Mouse (Mus musculus): ENCODE measurements around the gene Cerk. TPM values are rescaled to one million over a fixed set of nuclear protein-coding genes. Genes with fewer than 3 reads are reported as not detected.
A peak's percentile ranks its signal among the peaks of the same experiment; 100 is the strongest.

The Cerk gene
- polyA plus RNA-seq, 1 experiment from 2014 or later = 23.5 TPM

DNA sequence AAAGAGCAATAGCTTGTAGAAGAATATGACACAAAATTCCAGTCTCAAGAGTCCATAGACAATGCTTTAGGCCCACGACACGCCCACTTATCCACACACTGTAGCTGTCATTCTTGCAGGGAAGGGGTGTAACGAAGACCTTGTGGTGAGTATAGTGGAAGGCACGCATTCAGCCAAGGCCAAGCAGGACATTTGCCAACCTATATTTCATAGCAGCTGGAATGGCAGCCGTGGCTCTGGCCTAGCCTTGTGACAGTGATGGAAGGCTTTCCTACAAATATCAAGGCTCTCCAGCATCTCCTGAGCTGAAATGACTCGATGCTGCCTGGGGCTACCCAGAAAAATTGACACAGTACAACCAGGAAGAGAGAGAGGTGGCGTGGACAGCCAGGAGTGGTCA is 40.9 kb downstream of the Cerk start:
- H3K9me3 ChIP-seq = no peaks in the 10 kb centered on the region
- no peak overlapping the region for H3K4me3 ChIP-seq
- peaks cover 54% of the 10 kb centered on the region for H3K36me3 ChIP-seq
- H3K27me3 ChIP-seq = no peaks in the 10 kb centered on the region
- H3K4me2 ChIP-seq (replicated peaks) = no peak overlapping the region
- H3K4me1 ChIP-seq = 0 out of 2 replicates have a peak, but pooled peaks cover 4% of the 10 kb centered on the region
- H3K9ac ChIP-seq (replicated peaks) = no peak overlapping the region
- no peak for ATAC-seq (ENCODE audit: low FRiP score, low read depth)
- WGBS = 91% methylated on average over 7 of the region's 7 CpGs
- H3K27ac ChIP-seq (replicated peaks) = no peak overlapping the region

DNA sequence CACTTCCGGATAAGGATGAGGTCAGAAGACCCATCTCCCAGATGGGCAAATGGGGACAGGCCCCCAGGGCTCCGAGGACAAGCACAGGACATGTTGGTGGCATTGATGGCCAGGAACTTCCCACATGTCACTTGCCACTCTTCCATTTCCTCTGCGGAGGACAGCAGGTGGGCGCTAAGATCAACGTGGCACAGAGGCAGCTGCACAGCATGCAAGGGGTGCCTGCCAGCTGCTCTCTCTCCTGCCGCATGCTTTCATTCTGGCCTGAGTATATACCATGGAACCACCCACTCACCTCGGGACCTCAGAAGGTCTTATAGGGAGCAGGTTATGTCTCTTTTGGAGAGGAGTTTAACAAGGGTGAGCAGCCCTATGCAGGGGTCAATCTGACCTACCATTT is 41.4 kb downstream of the Cerk start:
- no peak for ATAC-seq (ENCODE audit: low FRiP score, low read depth)
- WGBS = 80% methylated on average over 7 of the region's 7 CpGs
- H3K27ac ChIP-seq (replicated peaks) = no peak overlapping the region

DNA sequence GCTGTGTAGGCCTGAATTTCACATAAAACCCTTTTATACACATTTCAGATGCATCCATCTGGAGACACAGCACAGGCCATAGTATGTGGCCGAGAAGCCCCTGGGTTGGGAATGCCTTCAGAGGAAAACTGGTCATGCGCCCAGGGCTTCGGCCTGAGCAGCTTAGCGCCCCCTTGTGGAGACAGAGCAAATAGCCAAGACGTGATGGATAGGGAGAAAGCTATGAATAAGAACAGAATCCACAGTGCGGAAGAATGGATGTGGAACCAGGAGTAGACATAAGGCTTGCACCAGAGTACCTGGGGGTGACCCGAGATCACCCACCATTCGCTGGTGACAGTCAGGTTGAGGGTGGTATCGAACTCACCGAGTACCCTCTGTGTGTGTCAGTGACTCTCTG is 45.6 kb downstream of the Cerk start:
- Histone ChIP-seq H3K4me2 (replicated peaks) (no peak overlapping the region), H3K9ac (replicated peaks) (no peak overlapping the region)
- 0 out of 2 replicates have a peak, but pooled peaks have one; percentile 23 for ATAC-seq (ENCODE audit: low FRiP score, low read depth)

More for the DNA sequence above, 41.4 kb downstream of the Cerk start:
- H3K9ac ChIP-seq (replicated peaks) = no peak overlapping the region
- H3K27me3 ChIP-seq = no peaks in the 10 kb centered on the region
- H3K4me2 ChIP-seq (replicated peaks) = no peak overlapping the region
- peaks cover 54% of the 10 kb centered on the region for H3K36me3 ChIP-seq
- no peaks in the 10 kb centered on the region for H3K9me3 ChIP-seq
- H3K4me1 ChIP-seq = 0 out of 2 replicates have a peak, but pooled peaks cover 9% of the 10 kb centered on the region
- H3K4me3 ChIP-seq = no peak overlapping the region

DNA sequence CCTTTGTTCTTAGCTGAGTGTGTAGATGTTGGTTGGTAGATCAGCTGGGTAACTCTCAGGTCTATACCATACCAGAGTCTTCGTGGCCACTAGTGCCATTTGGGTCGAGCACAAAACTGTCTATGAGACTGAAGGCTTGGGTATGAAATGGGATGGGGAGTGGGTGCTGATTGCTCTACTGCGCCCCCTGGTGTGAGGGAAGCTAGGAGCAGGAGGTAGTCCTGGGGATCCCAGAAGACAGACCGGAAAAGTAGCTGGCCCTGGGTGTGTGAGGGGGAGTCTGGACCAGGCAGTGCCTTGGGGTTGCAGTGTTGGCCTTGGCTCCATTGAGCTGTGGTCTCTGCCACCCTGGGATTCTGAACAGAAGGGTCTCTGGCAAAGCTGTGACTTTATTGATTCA is 48.3 kb downstream of the Cerk start:
- Histone ChIP-seq H3K4me2 (replicated peaks) (no peak overlapping the region), H3K9ac (replicated peaks) (no peak overlapping the region), H3K4me1 (peaks cover 9% of the 10 kb centered on the region; the same call in 1 of the 2 replicates), H3K4me3 (no peak overlapping the region), H3K27me3 (no peaks in the 10 kb centered on the region), H3K9me3 (no peaks in the 10 kb centered on the region), H3K36me3 (peaks cover 35% of the 10 kb centered on the region), H3K27ac (replicated peaks) (no peak overlapping the region)
- WGBS = 73% methylated on average over 4 of the region's 4 CpGs
- no peak for ATAC-seq (ENCODE audit: low FRiP score, low read depth)

More for the DNA sequence above, 45.6 kb downstream of the Cerk start:
- no peak overlapping the region for H3K4me3 ChIP-seq
- 0 out of 2 replicates have a peak, but pooled peaks cover 9% of the 10 kb centered on the region for H3K4me1 ChIP-seq
- no peaks in the 10 kb centered on the region for H3K9me3 ChIP-seq
- peaks cover 39% of the 10 kb centered on the region for H3K36me3 ChIP-seq
- no peaks in the 10 kb centered on the region for H3K27me3 ChIP-seq
- H3K27ac ChIP-seq (replicated peaks) = peak overlapping the region; percentile 8; the same call in 1 of the 2 replicates
- WGBS = 29% methylated on average over 10 of the region's 10 CpGs

DNA sequence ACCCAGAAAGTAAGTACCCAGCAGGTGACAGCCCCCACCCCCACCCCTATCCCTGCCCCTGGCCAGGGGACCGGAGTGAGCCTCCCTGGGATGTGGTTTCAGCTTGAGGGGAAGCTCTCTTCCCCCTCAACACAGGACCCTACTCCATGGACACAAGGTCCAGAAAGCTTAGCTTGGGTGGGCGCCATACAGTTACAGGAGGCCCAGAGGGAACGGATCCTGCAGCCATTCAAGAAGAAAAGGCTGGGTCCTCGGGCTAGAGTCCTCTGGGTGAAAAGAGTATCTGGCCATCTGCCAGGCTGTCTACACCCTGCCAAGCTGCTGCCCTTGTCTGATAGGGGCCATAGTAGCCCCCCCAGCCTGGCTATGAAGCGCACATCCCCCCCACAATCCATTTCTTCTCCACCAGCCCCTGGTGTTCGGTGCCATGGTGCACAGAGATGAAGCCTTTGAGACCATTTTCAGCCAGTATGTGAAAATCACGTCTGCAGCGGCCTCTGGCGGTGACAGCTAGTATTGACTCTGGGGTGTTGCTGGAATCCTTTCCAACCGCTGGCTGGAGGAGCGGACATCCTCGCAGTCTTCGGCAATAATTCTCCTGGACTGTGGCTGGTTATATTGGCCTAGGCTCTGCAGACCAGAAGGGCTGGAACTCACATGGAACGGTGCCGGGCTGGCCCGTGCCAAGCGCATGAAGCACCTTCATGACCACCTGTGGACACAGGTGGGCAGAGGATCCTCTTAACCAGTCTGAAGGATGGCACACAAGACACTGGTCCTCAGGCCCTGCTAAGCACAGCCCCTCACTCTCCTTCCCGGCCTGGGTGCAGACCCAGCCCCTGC is 50.8 kb downstream of the Cerk start:
- H3K9ac ChIP-seq (replicated peaks) = no peak overlapping the region
- H3K4me3 ChIP-seq = no peak overlapping the region
- H3K9me3 ChIP-seq = no peaks in the 10 kb centered on the region
- WGBS = 47% methylated on average over 18 of the region's 18 CpGs
- H3K36me3 ChIP-seq = peaks cover 49% of the 10 kb centered on the region
- H3K27ac ChIP-seq (replicated peaks) = peak overlapping the region; percentile 25
- H3K27me3 ChIP-seq = no peaks in the 10 kb centered on the region
- ATAC-seq (ENCODE audit: low FRiP score, low read depth) = peak; percentile 61
- H3K4me1 ChIP-seq = peaks cover 6% of the 10 kb centered on the region; the same call in 1 of the 2 replicates
- H3K4me2 ChIP-seq (replicated peaks) = no peak overlapping the region

DNA sequence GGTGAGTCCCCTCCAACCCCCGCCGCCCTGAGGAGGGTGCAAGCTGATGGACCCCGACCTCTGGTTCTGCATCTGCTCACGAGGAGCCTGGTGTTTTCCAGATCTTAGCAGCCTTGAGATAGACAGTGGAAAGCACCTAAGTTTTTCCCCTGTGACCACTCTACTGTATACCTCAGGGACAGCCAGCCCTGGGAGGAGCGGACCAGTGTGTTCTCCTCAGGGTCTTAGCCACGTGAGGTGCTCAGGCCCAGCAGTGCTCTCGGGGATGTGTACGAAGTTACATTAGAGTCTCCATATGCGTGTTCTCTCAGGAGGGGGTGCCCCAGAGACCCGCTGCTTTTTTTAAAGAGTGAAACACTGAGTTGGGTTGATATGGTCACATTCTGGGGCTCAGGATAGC is 55.3 kb downstream of the Cerk start:
- whole genome bisulfite sequencing = 95% methylated on average over 10 of the region's 10 CpGs

DNA sequence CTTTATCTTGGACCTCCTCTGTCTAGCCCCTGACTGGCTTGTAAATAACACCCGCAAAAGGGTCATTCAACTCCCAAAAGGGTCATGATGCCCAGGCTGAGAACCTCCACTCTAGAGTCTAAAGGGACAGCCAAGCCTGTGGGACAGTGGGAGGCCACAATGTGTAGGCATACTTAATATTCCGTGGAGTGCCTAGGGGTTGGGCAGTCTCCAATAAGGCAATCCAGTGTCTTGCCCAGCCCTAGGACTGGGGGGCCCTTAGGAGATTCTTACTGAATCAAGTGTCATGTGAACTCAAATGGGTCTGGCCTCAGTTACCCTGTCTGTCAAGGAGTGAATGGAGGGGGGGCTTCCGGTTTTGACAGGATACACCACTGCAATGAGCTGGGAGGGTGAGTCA is 56.9 kb downstream of the Cerk start:
- no peak for ATAC-seq (ENCODE audit: low FRiP score, low read depth)
- Histone ChIP-seq H3K4me2 (replicated peaks) (no peak overlapping the region), H3K27me3 (no peaks in the 10 kb centered on the region), H3K4me1 (0 out of 2 replicates have a peak, but pooled peaks cover 11% of the 10 kb centered on the region), H3K4me3 (no peak overlapping the region), H3K27ac (replicated peaks) (no peak overlapping the region), H3K36me3 (peaks cover 73% of the 10 kb centered on the region), H3K9ac (replicated peaks) (no peak overlapping the region), H3K9me3 (no peaks in the 10 kb centered on the region)
- 90% methylated on average over 3 of the region's 3 CpGs for WGBS

More for the DNA sequence above, 55.3 kb downstream of the Cerk start:
- Histone ChIP-seq H3K4me3 (no peak overlapping the region), H3K4me1 (peaks cover 7% of the 10 kb centered on the region; the same call in 1 of the 2 replicates), H3K9me3 (no peaks in the 10 kb centered on the region), H3K36me3 (peaks cover 76% of the 10 kb centered on the region), H3K9ac (replicated peaks) (no peak overlapping the region), H3K27ac (replicated peaks) (no peak overlapping the region), H3K27me3 (no peaks in the 10 kb centered on the region), H3K4me2 (replicated peaks) (no peak overlapping the region)
- no peak for ATAC-seq (ENCODE audit: low FRiP score, low read depth)

DNA sequence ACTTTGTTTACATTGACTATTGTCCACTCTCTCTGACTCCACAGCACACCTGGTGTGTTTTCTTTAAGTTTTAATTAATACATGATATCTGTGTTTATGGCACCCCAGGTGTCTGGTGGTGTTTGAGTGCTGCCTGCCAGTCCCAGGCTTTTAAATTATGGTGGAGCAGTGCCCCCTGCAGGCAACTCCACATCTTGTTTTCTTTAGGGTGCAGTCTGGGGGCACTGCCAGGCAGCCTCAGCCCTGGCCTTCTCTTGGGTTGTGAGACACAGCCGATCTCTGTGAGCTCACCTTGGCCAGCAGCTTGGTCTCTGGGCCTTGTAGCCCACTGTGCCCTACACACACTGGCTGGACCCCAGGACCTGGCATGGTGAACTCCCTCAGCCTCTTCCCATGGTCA is 61.6 kb downstream of the Cerk start:
- peak; percentile 27; the same call in 1 of the 2 replicates for ATAC-seq (ENCODE audit: low FRiP score, low read depth)
- Histone ChIP-seq H3K9ac (replicated peaks) (no peak overlapping the region), H3K9me3 (no peaks in the 10 kb centered on the region), H3K4me3 (no peak overlapping the region), H3K27me3 (no peaks in the 10 kb centered on the region), H3K4me1 (0 out of 2 replicates have a peak, but pooled peaks cover 11% of the 10 kb centered on the region), H3K4me2 (replicated peaks) (no peak overlapping the region), H3K27ac (replicated peaks) (no peak overlapping the region), H3K36me3 (peaks cover 69% of the 10 kb centered on the region)
- 55% methylated on average over 1 of the region's 1 CpGs for WGBS

DNA sequence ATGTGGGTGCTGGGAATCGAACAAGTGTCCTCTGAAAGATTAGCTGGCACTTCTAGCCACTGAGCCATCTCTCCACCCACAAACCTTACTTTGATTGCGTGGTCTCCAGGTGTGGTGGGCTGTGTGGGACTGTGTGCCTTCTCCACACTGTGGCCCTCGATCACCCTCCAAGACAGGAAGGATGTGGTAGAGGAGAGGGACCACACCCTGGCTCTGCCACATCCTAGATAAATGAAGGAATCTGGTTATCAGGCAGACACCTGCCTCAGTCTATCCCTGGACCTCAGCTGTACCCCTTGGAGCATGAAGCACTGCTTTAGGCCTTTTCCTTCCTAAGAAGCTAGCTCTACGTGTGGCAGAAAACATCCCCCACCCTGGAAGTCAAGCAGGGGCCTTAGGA is 62.5 kb downstream of the Cerk start:
- Histone ChIP-seq H3K36me3 (peaks cover 62% of the 10 kb centered on the region), H3K4me1 (0 out of 2 replicates have a peak, but pooled peaks cover 11% of the 10 kb centered on the region), H3K9me3 (no peaks in the 10 kb centered on the region), H3K9ac (replicated peaks) (no peak overlapping the region), H3K27me3 (no peaks in the 10 kb centered on the region), H3K27ac (replicated peaks) (no peak overlapping the region), H3K4me2 (replicated peaks) (no peak overlapping the region), H3K4me3 (no peak overlapping the region)
- ATAC-seq (ENCODE audit: low FRiP score, low read depth) = no peak
- WGBS = 87% methylated on average over 4 of the region's 4 CpGs

DNA sequence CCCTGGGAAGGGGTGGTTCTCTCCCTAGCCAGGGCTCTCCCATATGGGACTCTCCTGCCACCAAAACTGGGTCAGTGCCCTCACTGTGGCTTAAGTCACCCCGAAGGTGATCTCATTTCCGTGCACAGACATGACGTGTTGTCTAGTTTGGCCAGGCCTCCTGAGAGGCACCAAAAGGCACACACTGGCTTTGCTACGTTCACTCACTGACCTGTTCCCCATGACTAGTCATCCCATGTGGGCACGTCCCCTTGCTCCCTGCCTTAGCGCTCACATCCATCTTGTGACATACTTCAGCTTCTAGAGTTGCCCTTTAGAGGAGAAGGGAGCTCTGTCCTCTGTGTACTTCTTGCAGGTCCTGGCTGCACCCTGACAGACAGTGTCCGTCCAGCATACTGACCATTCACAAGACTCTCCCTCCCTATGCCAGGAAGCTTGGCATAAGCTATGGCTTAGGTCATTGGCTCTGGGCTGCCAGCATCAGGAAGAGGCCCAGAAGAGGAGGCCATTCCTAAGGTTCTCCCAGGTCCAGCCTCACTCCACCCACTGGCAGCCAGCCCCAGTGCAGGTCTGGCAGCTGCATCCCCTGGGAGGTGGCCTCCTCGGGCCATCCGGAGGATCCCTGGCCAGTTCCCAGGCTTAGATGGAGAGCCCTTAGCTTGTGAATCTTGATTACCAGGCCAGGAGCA is 63.5 kb downstream of the Cerk start:
- no peak overlapping the region for H3K27ac ChIP-seq (replicated peaks)
- 92% methylated on average over 9 of the region's 9 CpGs for WGBS

DNA sequence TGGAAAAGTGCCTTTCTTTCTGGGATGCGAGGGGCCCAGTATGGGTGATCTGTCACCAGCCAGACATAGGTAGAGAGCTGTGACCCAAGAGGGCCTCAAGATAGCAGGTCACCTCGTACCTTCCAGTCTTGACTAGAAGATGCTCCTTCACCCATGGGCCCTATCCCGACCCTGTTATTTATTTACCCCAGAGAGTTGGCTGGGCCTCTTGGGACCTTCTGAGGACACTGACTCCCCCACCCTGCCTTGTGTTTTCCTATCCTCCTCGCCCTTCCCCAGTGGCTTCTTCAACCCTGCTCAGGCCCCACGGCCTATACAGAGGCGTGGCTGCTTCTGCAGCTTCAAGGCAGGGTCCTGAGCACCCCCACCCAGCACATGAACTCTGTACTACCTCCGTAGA is 66.8 kb downstream of the Cerk start:
- no peaks in the 10 kb centered on the region for H3K27me3 ChIP-seq
- H3K4me3 ChIP-seq = no peak overlapping the region
- H3K9me3 ChIP-seq = no peaks in the 10 kb centered on the region
- WGBS = 94% methylated on average over 7 of the region's 7 CpGs
- H3K9ac ChIP-seq (replicated peaks) = no peak overlapping the region
- ATAC-seq (ENCODE audit: low FRiP score, low read depth) = no peak
- no peak overlapping the region for H3K27ac ChIP-seq (replicated peaks)
- H3K4me2 ChIP-seq (replicated peaks) = no peak overlapping the region
- H3K4me1 ChIP-seq = peaks cover 8% of the 10 kb centered on the region; the same call in 1 of the 2 replicates
- peaks cover 42% of the 10 kb centered on the region for H3K36me3 ChIP-seq

More for the DNA sequence above, 63.5 kb downstream of the Cerk start:
- Histone ChIP-seq H3K4me2 (replicated peaks) (no peak overlapping the region), H3K9me3 (no peaks in the 10 kb centered on the region), H3K9ac (replicated peaks) (no peak overlapping the region), H3K36me3 (peaks cover 52% of the 10 kb centered on the region), H3K4me1 (0 out of 2 replicates have a peak, but pooled peaks cover 11% of the 10 kb centered on the region), H3K27me3 (no peaks in the 10 kb centered on the region), H3K4me3 (no peak overlapping the region)
- ATAC-seq (ENCODE audit: low FRiP score, low read depth) = no peak

All from midbrain, embryonic 12.5 days (tissue).